ENCODE assay signal across 15 mouse cellular contexts in the genomic region with DNA sequence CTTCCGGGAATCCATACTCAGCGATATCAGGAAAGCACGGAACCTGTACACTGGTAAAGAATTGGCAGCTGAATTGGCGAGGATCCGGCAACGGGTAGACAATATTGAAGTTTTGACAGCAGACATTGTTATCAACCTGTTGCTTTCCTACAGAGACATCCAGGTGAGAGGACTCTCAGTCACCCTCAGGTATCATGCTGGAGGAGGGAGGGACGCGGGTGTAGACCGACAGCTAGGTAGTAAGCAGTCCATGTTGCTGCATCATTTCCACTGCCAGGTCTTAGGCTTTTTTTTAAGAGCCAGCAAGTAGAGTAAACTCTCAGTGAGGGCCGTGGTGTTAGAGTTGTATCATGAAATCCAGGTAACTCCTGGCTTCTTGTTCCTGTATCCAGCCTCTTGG.
"Had no signal": no experiment of that assay in that cellular context is flagged by ENCODE, and none has a peak within 500 bp of the region (broad histone marks: within the 10 kb centered on the region; RNA-seq: fewer than 3 reads in every experiment).

No protein-coding gene starts in this region.

- H3K9ac ChIP-seq: neural tube, embryonic 15.5 days; stomach, embryonic 15.5 days had no signal

- H3K27ac ChIP-seq: neural tube, embryonic 15.5 days; stomach, embryonic 15.5 days; stomach, postnatal 0 days had no signal

- H3K36me3 ChIP-seq: neural tube, embryonic 15.5 days; stomach, embryonic 15.5 days had no signal

- H3K4me3 ChIP-seq: neural tube, embryonic 15.5 days; stomach, embryonic 15.5 days had no signal

- H3K4me1 ChIP-seq: stomach, embryonic 15.5 days had no signal

- H3K9me3 ChIP-seq: neural tube, embryonic 15.5 days; stomach, embryonic 15.5 days had no signal

- DNase-seq: retina, postnatal 1 day; right cerebral cortex, adult 18-20 months; right cerebral cortex, postnatal 14 days; right cerebral cortex, postnatal 25 days; right cerebral cortex, postnatal 4 days; spleen, adult 18-20 months; thymus, adult 18-20 months; thymus, adult 2 months; thymus, postnatal 14 days; thymus, postnatal 25 days; thymus, postnatal 36 days; thymus, postnatal 4 days had no signal

- H3K27me3 ChIP-seq: neural tube, embryonic 15.5 days; stomach, embryonic 15.5 days had no signal
